Mouse (Mus musculus): Measurements from ENCODE around the gene Sema6c. TPM values are rescaled to one million over a fixed set of nuclear protein-coding genes. Genes with fewer than 3 reads are reported as not detected.
"Not testable (repeated sequence)": the region's sequence is repeated elsewhere in the genome, so short reads cannot be mapped to it uniquely, and the experiment has no call there.

The Sema6c gene
- polyA plus RNA-seq, 1 experiment from 2014 or later, result 5.8 TPM

GRCm38 (mm10) chr3:95130081-95130480 is 30.2 kb upstream of the Sema6c start:
- WGBS, result 48% methylated on average over 5 of the region's 5 CpGs
- Histone ChIP-seq H3K36me3 (ENCODE audit: control insufficient read depth, insufficient read depth, low read length) (peaks cover 4% of the 10 kb centered on the region; the same call in 1 of the 2 replicates), H3K4me3 (ENCODE audit: low read length) (no peak overlapping the region), H3K27ac (ENCODE audit: low read depth, low read length) (no peak overlapping the region), H3K4me2 (replicated peaks; ENCODE audit: low read depth, low read length) (no peak overlapping the region), H3K9ac (ENCODE audit: low read depth, low read length) (no peak overlapping the region), H3K4me1 (ENCODE audit: control insufficient read depth, insufficient read depth, low read length) (peaks cover 18% of the 10 kb centered on the region), H3K27me3 (ENCODE audit: control insufficient read depth, insufficient read depth, low read length) (no peaks in the 10 kb centered on the region), H3K9me3 (ENCODE audit: control insufficient read depth, low read length) (no peaks in the 10 kb centered on the region)
- ATAC-seq (ENCODE audit: low FRiP score, low TSS enrichment), result no peak

- H3K9ac ChIP-seq (ENCODE audit: low read depth, low read length); ATAC-seq (ENCODE audit: low FRiP score, low TSS enrichment); H3K9me3 ChIP-seq (ENCODE audit: control insufficient read depth, low read length); H3K4me3 ChIP-seq (ENCODE audit: low read length); H3K27ac ChIP-seq (ENCODE audit: low read depth, low read length); H3K4me2 ChIP-seq (replicated peaks; ENCODE audit: low read depth, low read length); H3K27me3 ChIP-seq (ENCODE audit: control insufficient read depth, insufficient read depth, low read length); H3K36me3 ChIP-seq (ENCODE audit: control insufficient read depth, insufficient read depth, low read length): not testable (repeated sequence)
- peaks cover 23% of the 10 kb centered on the region for H3K4me1 ChIP-seq (ENCODE audit: control insufficient read depth, insufficient read depth, low read length)
- 89% methylated on average over 2 of the region's 2 CpGs for WGBS
Measured at GRCm38 (mm10) chr3:95132389-95132788, 27.9 kb upstream of the Sema6c start.

- Histone ChIP-seq H3K9me3 (ENCODE audit: control insufficient read depth, low read length) (no peaks in the 10 kb centered on the region), H3K27me3 (ENCODE audit: control insufficient read depth, insufficient read depth, low read length) (no peaks in the 10 kb centered on the region), H3K9ac (ENCODE audit: low read depth, low read length) (peak overlapping the region; percentile 68), H3K4me3 (ENCODE audit: low read length) (peak overlapping the region; percentile 67), H3K4me2 (replicated peaks; ENCODE audit: low read depth, low read length) (peak overlapping the region; percentile 73), H3K4me1 (ENCODE audit: control insufficient read depth, insufficient read depth, low read length) (peaks cover 23% of the 10 kb centered on the region), H3K36me3 (ENCODE audit: control insufficient read depth, insufficient read depth, low read length) (peaks cover 4% of the 10 kb centered on the region; the same call in 1 of the 2 replicates), H3K27ac (ENCODE audit: low read depth, low read length) (peak overlapping the region; percentile 9; the same call in 1 of the 2 replicates)
- ATAC-seq (ENCODE audit: low FRiP score, low TSS enrichment), result no peak
- WGBS, result 57% methylated on average over 11 of the region's 11 CpGs
Measured at GRCm38 (mm10) chr3:95133176-95133575, 27.1 kb upstream of the Sema6c start.

- Histone ChIP-seq H3K9me3 (ENCODE audit: control insufficient read depth, low read length) (no peaks in the 10 kb centered on the region), H3K4me3 (ENCODE audit: low read length) (peak within 1 kb of the TSS; percentile 67), H3K9ac (ENCODE audit: low read depth, low read length) (peak within 1 kb of the TSS; percentile 68), H3K4me1 (ENCODE audit: control insufficient read depth, insufficient read depth, low read length) (peaks cover 23% of the 10 kb centered on the region), H3K27me3 (ENCODE audit: control insufficient read depth, insufficient read depth, low read length) (no peaks in the 10 kb centered on the region), H3K4me2 (replicated peaks; ENCODE audit: low read depth, low read length) (peak within 1 kb of the TSS; percentile 73), H3K36me3 (ENCODE audit: control insufficient read depth, insufficient read depth, low read length) (peaks cover 4% of the 10 kb centered on the region; the same call in 1 of the 2 replicates), H3K27ac (ENCODE audit: low read depth, low read length) (peak within 1 kb of the TSS; percentile 9; the same call in 1 of the 2 replicates)
- ATAC-seq (ENCODE audit: low FRiP score, low TSS enrichment), result peak; percentile 84
- under 1% methylated on average over 20 of the region's 20 CpGs for WGBS
Measured at GRCm38 (mm10) chr3:95133680-95134101, 26.6 kb upstream of the Sema6c start, which contains the start of the genes Scnm1 and Lysmd1. Gene Scnm1, minus strand, starts transcription at chr3:95134011. Gene Lysmd1, plus strand, starts transcription at chr3:95134088.

- peak overlapping the region; percentile 67 for H3K4me3 ChIP-seq (ENCODE audit: low read length)
- no CpG with 5 or more reads among the region's 12 CpGs for WGBS
- not testable (repeated sequence) for H3K9ac ChIP-seq (ENCODE audit: low read depth, low read length); H3K27me3 ChIP-seq (ENCODE audit: control insufficient read depth, insufficient read depth, low read length); H3K36me3 ChIP-seq (ENCODE audit: control insufficient read depth, insufficient read depth, low read length); H3K27ac ChIP-seq (ENCODE audit: low read depth, low read length); H3K4me2 ChIP-seq (replicated peaks; ENCODE audit: low read depth, low read length); H3K9me3 ChIP-seq (ENCODE audit: control insufficient read depth, low read length)
- ATAC-seq (ENCODE audit: low FRiP score, low TSS enrichment), result peak; percentile 33
- peaks cover 22% of the 10 kb centered on the region for H3K4me1 ChIP-seq (ENCODE audit: control insufficient read depth, insufficient read depth, low read length)
Measured at GRCm38 (mm10) chr3:95134133-95134532, 26.1 kb upstream of the Sema6c start.

GRCm38 (mm10) chr3:95135023-95135422 is 25.2 kb upstream of the Sema6c start:
- H3K4me3 ChIP-seq (ENCODE audit: low read length), result peak overlapping the region; percentile 29
- no peaks in the 10 kb centered on the region for H3K27me3 ChIP-seq (ENCODE audit: control insufficient read depth, insufficient read depth, low read length)
- peak overlapping the region; percentile 37; the same call in 1 of the 2 replicates for H3K9ac ChIP-seq (ENCODE audit: low read depth, low read length)
- peak; percentile 58 for ATAC-seq (ENCODE audit: low FRiP score, low TSS enrichment)
- H3K4me1 ChIP-seq (ENCODE audit: control insufficient read depth, insufficient read depth, low read length), result peaks cover 13% of the 10 kb centered on the region
- 18% methylated on average over 6 of the region's 6 CpGs for WGBS
- H3K27ac ChIP-seq (ENCODE audit: low read depth, low read length), result no peak overlapping the region
- peaks cover 4% of the 10 kb centered on the region; the same call in 1 of the 2 replicates for H3K36me3 ChIP-seq (ENCODE audit: control insufficient read depth, insufficient read depth, low read length)
- H3K9me3 ChIP-seq (ENCODE audit: control insufficient read depth, low read length), result no peaks in the 10 kb centered on the region
- peak overlapping the region; percentile 44 for H3K4me2 ChIP-seq (replicated peaks; ENCODE audit: low read depth, low read length)

- H3K36me3 ChIP-seq (ENCODE audit: control insufficient read depth, insufficient read depth, low read length), result no peaks in the 10 kb centered on the region; the same call in 1 of the 2 replicates
- no peaks in the 10 kb centered on the region for H3K27me3 ChIP-seq (ENCODE audit: control insufficient read depth, insufficient read depth, low read length)
- ATAC-seq (ENCODE audit: low FRiP score, low TSS enrichment), result peak; percentile 2; the same call in 1 of the 2 replicates
- H3K4me2 ChIP-seq (replicated peaks; ENCODE audit: low read depth, low read length), result peak overlapping the region; percentile 44
- 87% methylated on average over 7 of the region's 7 CpGs for WGBS
- no peak overlapping the region for H3K9ac ChIP-seq (ENCODE audit: low read depth, low read length)
- no peaks in the 10 kb centered on the region for H3K9me3 ChIP-seq (ENCODE audit: control insufficient read depth, low read length)
- H3K27ac ChIP-seq (ENCODE audit: low read depth, low read length), result no peak overlapping the region
- H3K4me1 ChIP-seq (ENCODE audit: control insufficient read depth, insufficient read depth, low read length), result peaks cover 10% of the 10 kb centered on the region
- peak overlapping the region; percentile 29 for H3K4me3 ChIP-seq (ENCODE audit: low read length)
Measured at GRCm38 (mm10) chr3:95135433-95136052, 24.7 kb upstream of the Sema6c start.

GRCm38 (mm10) chr3:95136336-95136735 is 23.9 kb upstream of the Sema6c start:
- H3K9me3 ChIP-seq (ENCODE audit: control insufficient read depth, low read length), result no peaks in the 10 kb centered on the region
- no peak overlapping the region for H3K9ac ChIP-seq (ENCODE audit: low read depth, low read length)
- 97% methylated on average over 3 of the region's 3 CpGs for WGBS
- peaks cover 10% of the 10 kb centered on the region for H3K4me1 ChIP-seq (ENCODE audit: control insufficient read depth, insufficient read depth, low read length)
- H3K36me3 ChIP-seq (ENCODE audit: control insufficient read depth, insufficient read depth, low read length), result no peaks in the 10 kb centered on the region; the same call in 1 of the 2 replicates
- no peaks in the 10 kb centered on the region for H3K27me3 ChIP-seq (ENCODE audit: control insufficient read depth, insufficient read depth, low read length)
- no peak overlapping the region for H3K27ac ChIP-seq (ENCODE audit: low read depth, low read length)
- H3K4me2 ChIP-seq (replicated peaks; ENCODE audit: low read depth, low read length), result no peak overlapping the region
- no peak for ATAC-seq (ENCODE audit: low FRiP score, low TSS enrichment)
- H3K4me3 ChIP-seq (ENCODE audit: low read length), result no peak overlapping the region

GRCm38 (mm10) chr3:95139586-95140288 is 20.5 kb upstream of the Sema6c start:
- Histone ChIP-seq H3K9ac (ENCODE audit: low read depth, low read length) (no peak overlapping the region), H3K27ac (ENCODE audit: low read depth, low read length) (no peak overlapping the region), H3K36me3 (ENCODE audit: control insufficient read depth, insufficient read depth, low read length) (no peaks in the 10 kb centered on the region; the same call in 1 of the 2 replicates), H3K9me3 (ENCODE audit: control insufficient read depth, low read length) (no peaks in the 10 kb centered on the region), H3K4me1 (ENCODE audit: control insufficient read depth, insufficient read depth, low read length) (0 out of 2 replicates have a peak, but pooled peaks cover 6% of the 10 kb centered on the region), H3K4me2 (replicated peaks; ENCODE audit: low read depth, low read length) (no peak overlapping the region), H3K4me3 (ENCODE audit: low read length) (no peak overlapping the region), H3K27me3 (ENCODE audit: control insufficient read depth, insufficient read depth, low read length) (no peaks in the 10 kb centered on the region)
- ATAC-seq (ENCODE audit: low FRiP score, low TSS enrichment), result no peak
- WGBS, result 73% methylated on average over 25 of the region's 25 CpGs

All from kidney, embryonic 14.5 days (tissue).